Mouse (Mus musculus): Measurements from ENCODE around the gene Ext2. TPM values are rescaled to one million over a fixed set of nuclear protein-coding genes. Genes with fewer than 3 reads are reported as not detected.

Gene Ext2
- polyA plus RNA-seq, 1 experiment from 2014 or later, result 79.8 TPM

DNA sequence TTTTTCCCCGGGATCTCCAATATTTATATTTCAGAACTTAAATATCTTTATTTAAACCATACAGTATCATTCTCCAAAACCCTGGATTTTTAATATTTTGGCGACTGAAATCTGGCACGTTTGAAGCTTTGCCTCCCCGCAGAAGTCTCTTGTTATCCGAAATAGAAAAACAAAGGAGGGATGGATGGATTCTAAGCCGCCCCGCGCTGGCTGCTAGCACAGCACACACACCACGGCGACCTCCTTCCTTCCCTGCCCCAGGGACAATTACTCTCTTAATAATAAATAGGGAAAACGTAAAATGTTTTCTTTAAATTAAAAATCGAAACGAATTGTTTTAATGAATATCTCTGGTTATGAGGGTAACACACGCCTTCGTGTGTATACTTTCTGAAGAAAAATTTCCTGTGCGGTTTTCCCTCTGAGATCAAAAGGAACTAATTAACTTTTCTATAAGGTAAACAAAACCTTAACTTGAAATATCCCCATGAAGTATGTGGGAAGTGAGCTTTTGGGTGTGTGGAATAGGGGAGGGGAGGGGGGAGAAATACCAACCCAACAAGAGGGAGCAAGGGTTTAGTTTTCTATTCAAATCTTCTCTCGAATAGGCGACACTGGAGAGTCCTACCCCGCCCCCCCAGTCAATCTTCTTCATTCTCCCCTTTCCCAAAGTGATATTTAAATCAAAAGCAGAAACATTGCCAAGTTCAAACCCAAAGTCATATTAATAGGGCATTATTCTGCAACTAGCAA, 203.7 kb downstream of the Ext2 start:
- no peak for ATAC-seq (ENCODE audit: insufficient number of reproducible peaks, low FRiP score)
- Histone ChIP-seq H3K9ac (no peak overlapping the region), H3K4me2 (no peak overlapping the region), H3K4me3 (no peak overlapping the region), H3K36me3 (no peaks in the 10 kb centered on the region), H3K9me3 (replicated peaks) (no peaks in the 10 kb centered on the region), H3K4me1 (replicated peaks) (peaks cover 15% of the 10 kb centered on the region; the same call in 1 of the 2 replicates), H3K27me3 (replicated peaks) (peaks cover 17% of the 10 kb centered on the region; the same call in 1 of the 2 replicates), H3K27ac (ENCODE audit: poor library complexity, severe bottlenecking) (no peak overlapping the region)
- WGBS, result 68% methylated on average over 19 of the region's 19 CpGs

DNA sequence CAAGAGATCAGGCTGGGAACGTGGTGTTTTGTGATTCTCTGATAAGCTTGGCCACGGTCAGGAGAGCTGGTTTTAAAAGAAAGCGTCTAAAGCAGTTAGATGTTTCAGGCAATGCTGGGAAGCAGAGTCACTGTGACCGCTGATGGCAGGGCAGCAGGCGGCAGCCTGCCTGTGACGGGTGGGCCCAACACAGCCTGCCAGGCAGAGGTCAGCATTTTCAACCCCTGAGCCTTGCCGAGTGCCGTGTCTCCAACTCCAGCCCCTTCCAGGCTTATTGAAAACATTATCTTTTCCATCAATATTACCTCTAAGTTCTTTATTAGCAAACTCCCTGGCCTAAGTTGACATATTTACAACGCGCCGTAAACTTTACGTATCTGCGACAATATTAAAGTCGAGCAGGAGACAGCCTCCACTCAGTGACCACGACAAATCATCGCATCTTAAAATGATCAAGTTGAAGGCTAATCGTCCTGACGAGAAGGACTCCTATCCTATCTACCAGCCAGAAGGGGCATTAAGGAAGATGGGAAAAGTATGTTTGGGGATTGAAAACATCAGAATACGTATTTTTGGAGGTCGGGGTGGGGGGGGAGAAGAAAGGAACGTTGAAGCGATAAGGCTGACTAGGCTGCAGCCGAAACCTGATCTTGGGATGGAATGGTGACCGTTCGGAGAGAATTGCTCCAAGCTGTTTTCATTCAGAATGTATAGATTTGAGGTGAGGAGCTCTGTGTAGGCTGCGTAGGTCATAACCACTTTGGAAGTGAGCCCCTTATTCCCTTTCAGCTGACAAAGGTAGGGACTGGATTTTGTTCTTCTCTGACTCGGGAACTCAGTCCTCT, 206.3 kb downstream of the Ext2 start:
- Histone ChIP-seq H3K9ac (no peak overlapping the region; the same call in 1 of the 2 replicates), H3K9me3 (replicated peaks) (no peaks in the 10 kb centered on the region), H3K27ac (ENCODE audit: poor library complexity, severe bottlenecking) (no peak overlapping the region), H3K27me3 (replicated peaks) (0 out of 2 replicates have a peak, but pooled peaks cover 12% of the 10 kb centered on the region), H3K4me3 (no peak overlapping the region), H3K36me3 (no peaks in the 10 kb centered on the region), H3K4me1 (replicated peaks) (peaks cover 15% of the 10 kb centered on the region; the same call in 1 of the 2 replicates), H3K4me2 (no peak overlapping the region)
- 64% methylated on average over 27 of the region's 27 CpGs for WGBS
- ATAC-seq (ENCODE audit: insufficient number of reproducible peaks, low FRiP score), result no peak

DNA sequence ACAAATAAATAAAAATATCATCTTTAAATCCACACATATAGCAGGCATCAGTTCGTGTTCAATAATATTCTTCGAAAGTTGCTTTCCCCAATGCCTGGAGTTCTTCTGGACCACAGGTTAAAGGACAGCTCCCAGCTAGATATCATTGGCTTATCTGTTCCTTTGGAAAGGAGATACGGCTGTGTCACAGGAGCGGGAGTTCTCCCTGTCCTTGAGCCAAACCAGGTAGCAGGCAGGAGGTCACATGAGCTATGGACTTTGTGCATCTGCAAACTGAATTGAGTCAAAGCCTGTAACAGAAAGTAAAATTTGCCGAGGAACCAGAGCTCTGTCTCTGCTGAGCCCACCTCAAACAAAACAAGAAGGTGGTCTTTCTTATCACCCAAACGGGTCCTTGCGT, 209.3 kb downstream of the Ext2 start:
- no peak overlapping the region for H3K27ac ChIP-seq (ENCODE audit: poor library complexity, severe bottlenecking)
- no peak overlapping the region for H3K4me2 ChIP-seq
- ATAC-seq (ENCODE audit: insufficient number of reproducible peaks, low FRiP score), result no peak
- H3K4me3 ChIP-seq, result no peak overlapping the region
- H3K4me1 ChIP-seq (replicated peaks), result 0 out of 2 replicates have a peak, but pooled peaks cover 6% of the 10 kb centered on the region
- 66% methylated on average over 7 of the region's 7 CpGs for WGBS
- H3K36me3 ChIP-seq, result no peaks in the 10 kb centered on the region
- no peaks in the 10 kb centered on the region for H3K9me3 ChIP-seq (replicated peaks)
- no peak overlapping the region for H3K9ac ChIP-seq
- H3K27me3 ChIP-seq (replicated peaks), result 0 out of 2 replicates have a peak, but pooled peaks cover 8% of the 10 kb centered on the region

Other genes with a start within 250 kb of the Ext2 start
- gene Alx4, start 180.2 kb downstream of the Ext2 start, polyA plus RNA-seq (2016; fragmentation: Nextera tagmentation; extraction: Ambion mirVana), result 0.15 and 0.17 TPM in 2 replicates
- gene Accs, start 27.4 kb upstream of the Ext2 start, polyA plus RNA-seq (2016; fragmentation: Nextera tagmentation; extraction: Ambion mirVana), result 6.2 and 6.6 TPM in 2 replicates
- not detected in 2 replicates for gene Accsl, start 46.6 kb upstream of the Ext2 start, polyA plus RNA-seq (2016; fragmentation: Nextera tagmentation; extraction: Ambion mirVana)
- gene Gm13889, start 134.6 kb upstream of the Ext2 start, polyA plus RNA-seq (2016; fragmentation: Nextera tagmentation; extraction: Ambion mirVana), result 5.9 and 6.9 TPM in 2 replicates
- not detected in 2 replicates for gene Gm27027, start 173.8 kb upstream of the Ext2 start, polyA plus RNA-seq (2016; fragmentation: Nextera tagmentation; extraction: Ambion mirVana)
- 60.3 and 63.1 TPM in 2 replicates for gene Alkbh3, start 188.2 kb upstream of the Ext2 start, polyA plus RNA-seq (2016; fragmentation: Nextera tagmentation; extraction: Ambion mirVana)

All from heart, embryonic 12.5 days (tissue).